Mouse (Mus musculus): ENCODE results near the gene G6pdx. TPM values are rescaled to one million over a fixed set of nuclear protein-coding genes. Genes with fewer than 3 reads are reported as not detected.

Gene G6pdx
- polyA plus RNA-seq, 1 experiment from 2014 or later = 38.7 TPM

Other genes with a start within 250 kb of the G6pdx start
- 108 and 110 TPM in 2 replicates for gene Flna, start 179.4 kb downstream of the G6pdx start, polyA plus RNA-seq (2015; fragmentation: Nextera tagmentation; extraction: Ambion mirVana)
- gene Emd, start 174.5 kb downstream of the G6pdx start, polyA plus RNA-seq (2015; fragmentation: Nextera tagmentation; extraction: Ambion mirVana) = 19.6 and 22.5 TPM in 2 replicates
- gene Rpl10, start 158.4 kb downstream of the G6pdx start, polyA plus RNA-seq (2015; fragmentation: Nextera tagmentation; extraction: Ambion mirVana) = 838 and 891 TPM in 2 replicates
- 66.0 and 71.6 TPM in 2 replicates for gene Taz, start 147.3 kb downstream of the G6pdx start, polyA plus RNA-seq (2015; fragmentation: Nextera tagmentation; extraction: Ambion mirVana)
- 8.1 and 9.0 TPM in 2 replicates for gene Dnase1l1, start 146.9 kb downstream of the G6pdx start, polyA plus RNA-seq (2015; fragmentation: Nextera tagmentation; extraction: Ambion mirVana)
- 87.8 and 92.3 TPM in 2 replicates for gene Atp6ap1, start 132.1 kb downstream of the G6pdx start, polyA plus RNA-seq (2015; fragmentation: Nextera tagmentation; extraction: Ambion mirVana)
- gene Gdi1, start 124.2 kb downstream of the G6pdx start, polyA plus RNA-seq (2015; fragmentation: Nextera tagmentation; extraction: Ambion mirVana) = 104 and 107 TPM in 2 replicates
- 58.4 and 60.2 TPM in 2 replicates for gene Fam50a, start 116.2 kb downstream of the G6pdx start, polyA plus RNA-seq (2015; fragmentation: Nextera tagmentation; extraction: Ambion mirVana)
- 0.83 and 0.96 TPM in 2 replicates for gene Plxna3, start 100.1 kb downstream of the G6pdx start, polyA plus RNA-seq (2015; fragmentation: Nextera tagmentation; extraction: Ambion mirVana)
- gene Lage3, start 75.6 kb downstream of the G6pdx start, polyA plus RNA-seq (2015; fragmentation: Nextera tagmentation; extraction: Ambion mirVana) = 123 and 138 TPM in 2 replicates
- 58.7 and 63.1 TPM in 2 replicates for gene Ubl4a, start 56.0 kb downstream of the G6pdx start, polyA plus RNA-seq (2015; fragmentation: Nextera tagmentation; extraction: Ambion mirVana)
- 19.8 and 20.1 TPM in 2 replicates for gene Slc10a3, start 55.8 kb downstream of the G6pdx start, polyA plus RNA-seq (2015; fragmentation: Nextera tagmentation; extraction: Ambion mirVana)
- 22.7 and 23.2 TPM in 2 replicates for gene Fam3a, start 35.9 kb downstream of the G6pdx start, polyA plus RNA-seq (2015; fragmentation: Nextera tagmentation; extraction: Ambion mirVana)
- 22.7 and 25.1 TPM in 2 replicates for gene Ikbkg, start 35.9 kb downstream of the G6pdx start, polyA plus RNA-seq (2015; fragmentation: Nextera tagmentation; extraction: Ambion mirVana)
- not detected in 2 replicates for gene Gm6880, start 52.2 kb upstream of the G6pdx start, polyA plus RNA-seq (2015; fragmentation: Nextera tagmentation; extraction: Ambion mirVana)
- not detected in 2 replicates for gene Olfr1326-ps1, start 145.7 kb upstream of the G6pdx start, polyA plus RNA-seq (2015; fragmentation: Nextera tagmentation; extraction: Ambion mirVana)
- gene Olfr1325, start 163.5 kb upstream of the G6pdx start, polyA plus RNA-seq (2015; fragmentation: Nextera tagmentation; extraction: Ambion mirVana) = not detected in 2 replicates
- 0.13 and 0.14 TPM in 2 replicates for gene Gm5640, start 216.4 kb upstream of the G6pdx start, polyA plus RNA-seq (2015; fragmentation: Nextera tagmentation; extraction: Ambion mirVana)